Mouse (Mus musculus): ENCODE measurements around the gene Bcl2l15. TPM values are rescaled to one million over a fixed set of nuclear protein-coding genes. Genes with fewer than 3 reads are reported as not detected.

The Bcl2l15 gene
- total RNA-seq (2012; rRNA removed) (not detected in 2 replicates), polyA plus RNA-seq (2012; ENCODE audit: insufficient read depth in 1 of 2, insufficient read length in 2 of 2, low read depth in 1 of 2, low replicate concordance in 2 of 2, missing spikeins in 1 of 2) (under 1 TPM in 1 of 2 experiments, not detected in 1; 0.11 TPM)

- no peaks in the 10 kb centered on the region for H3K79me2 ChIP-seq (ENCODE audit: control insufficient read depth, insufficient read depth, low read length, poor library complexity)
- H3K27ac ChIP-seq (ENCODE audit: control insufficient read depth, low read depth, low read length), result peak within 1 kb of the TSS; percentile 42
- H3K4me1 ChIP-seq (ENCODE audit: control insufficient read depth in 1 of 2, insufficient read depth in 2 of 2, low read length in 2 of 2), result peaks cover 6 to 10% of the 10 kb centered on the region in 2 experiments
- no peaks in the 10 kb centered on the region for H3K9me3 ChIP-seq (replicated peaks; ENCODE audit: insufficient read depth, low read length)
- no peaks in the 10 kb centered on the region for H3K27me3 ChIP-seq (ENCODE audit: control insufficient read depth in 1 of 2, insufficient read depth in 2 of 2, low read length in 2 of 2)
- DNase-seq (ENCODE audit: low read depth, low spot score), result peak; percentile 28
- no peak within 1 kb of the TSS for H3K9ac ChIP-seq (ENCODE audit: control insufficient read depth, low read depth, low read length, poor library complexity, severe bottlenecking)
- peak; percentile 20; the same call in 1 of the 2 replicates for TF ChIP-seq MEF2A (IDR thresholded peaks at IDR 0.05; ENCODE audit: extremely low read depth, insufficient replicate concordance, low read depth, low read length, poor library complexity, severe bottlenecking)
- TF ChIP-seq BHLHE40 (IDR thresholded peaks at IDR 0.05; ENCODE audit: borderline replicate concordance, low read depth, low read length), result no peak
- peak; percentile 76 to 80 for TF ChIP-seq EP300 (IDR thresholded peaks at IDR 0.05; ENCODE audit: low read depth in 1 of 2, low read length in 2 of 2)
- TF ChIP-seq NELFE (IDR thresholded peaks at IDR 0.05; ENCODE audit: low read depth, low read length), result no peak
- no peak for TF ChIP-seq KAT2A (conservative IDR thresholded peaks at IDR 0.05; ENCODE audit: low read depth, low read length)
- peak; percentile 75 for TF ChIP-seq GATA1 (IDR thresholded peaks at IDR 0.05; ENCODE audit: low read depth, low read length)
- peak; percentile 65; the same call in 1 of the 2 replicates for TF ChIP-seq TCF12 (IDR thresholded peaks at IDR 0.05; ENCODE audit: low read depth, low read length)
- TF ChIP-seq TAL1 (IDR thresholded peaks at IDR 0.05; ENCODE audit: low read length), result no peak
- no peak for TF ChIP-seq USF1 (IDR thresholded peaks at IDR 0.05; ENCODE audit: low read depth, low read length)
- H3K4me3 ChIP-seq (ENCODE audit: control insufficient read depth in 1 of 2, insufficient read depth in 1 of 2, low read depth in 2 of 2, low read length in 2 of 2), result no peak within 1 kb of the TSS
- peaks cover 0 to 15% of the 10 kb centered on the region in 2 experiments; a peak in 2 of 4 replicates for H3K36me3 ChIP-seq (ENCODE audit: control insufficient read depth in 1 of 2, insufficient read depth in 2 of 2, low read length in 2 of 2)
Observed at GRCm38 (mm10) chr3:103832426-103832825, at the start of gene Bcl2l15. Bcl2l15 (plus strand) TSS chr3:103832601.

DNA sequence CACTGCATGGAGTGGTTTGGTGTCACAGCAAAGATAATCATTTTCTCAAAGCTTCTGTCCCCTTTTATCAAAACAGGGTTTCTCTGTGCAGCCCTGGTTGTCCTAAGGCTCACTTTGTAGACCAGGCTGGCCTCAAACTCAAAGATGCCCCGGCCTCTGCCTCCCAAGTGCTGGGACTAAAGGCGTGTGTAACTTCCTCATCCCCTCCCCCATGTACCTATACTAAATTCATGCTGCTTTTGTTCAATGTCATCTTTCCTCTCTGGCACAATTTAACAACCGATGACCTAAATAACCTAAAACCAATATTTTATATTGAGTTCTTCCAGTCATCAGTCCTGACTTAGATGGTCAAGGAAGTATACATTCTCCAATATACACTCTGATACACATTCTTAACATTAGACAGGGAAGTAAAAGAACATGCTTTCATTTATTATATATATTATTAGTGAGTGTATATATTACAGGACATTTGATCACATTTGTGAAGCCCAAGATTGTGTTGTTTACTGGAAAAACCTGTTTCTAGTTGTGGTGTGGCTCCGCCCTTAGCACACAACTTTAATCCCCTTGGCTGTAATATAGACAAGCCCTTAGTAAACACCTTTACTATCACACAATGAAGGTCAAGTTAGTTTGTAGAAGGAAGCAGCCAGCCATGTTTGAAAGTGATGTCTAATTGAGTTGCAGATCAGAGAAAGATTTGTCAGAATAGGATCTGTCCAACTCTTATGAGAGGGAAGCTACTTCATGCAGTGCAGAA, 49.4 kb upstream of the Bcl2l15 start:
- Histone ChIP-seq H3K79me2 (ENCODE audit: control insufficient read depth, insufficient read depth, low read length, poor library complexity) (peaks cover 62% of the 10 kb centered on the region), H3K27ac (ENCODE audit: control insufficient read depth, low read depth, low read length) (no peak overlapping the region), H3K4me3 (ENCODE audit: control insufficient read depth in 1 of 2, insufficient read depth in 1 of 2, low read depth in 2 of 2, low read length in 2 of 2) (no peak overlapping the region), H3K27me3 (ENCODE audit: control insufficient read depth in 1 of 2, insufficient read depth in 2 of 2, low read length in 2 of 2) (no peaks in the 10 kb centered on the region), H3K9ac (ENCODE audit: control insufficient read depth, low read depth, low read length, poor library complexity, severe bottlenecking) (no peak overlapping the region), H3K36me3 (ENCODE audit: control insufficient read depth in 1 of 2, insufficient read depth in 2 of 2, low read length in 2 of 2) (peaks cover 0 to 17% of the 10 kb centered on the region in 2 experiments; a peak in 2 of 4 replicates), H3K9me3 (replicated peaks; ENCODE audit: insufficient read depth, low read length) (no peaks in the 10 kb centered on the region), H3K4me1 (ENCODE audit: control insufficient read depth in 1 of 2, insufficient read depth in 2 of 2, low read length in 2 of 2) (peaks cover 0 to 3% of the 10 kb centered on the region in 2 experiments)
- peak; percentile 48 for DNase-seq (ENCODE audit: low read depth, low spot score)
- no peak for TF ChIP-seq CTCF (IDR thresholded peaks at IDR 0.05 in 2 of 3, conservative IDR thresholded peaks at IDR 0.05 in 1 of 3; ENCODE audit: control insufficient read depth in 1 of 3, insufficient read depth in 1 of 3, low read depth in 2 of 3, low read length in 3 of 3, poor library complexity in 1 of 3, severe bottlenecking in 1 of 3)
- no peak for TF ChIP-seq USF2 (IDR thresholded peaks at IDR 0.05; ENCODE audit: borderline replicate concordance in 1 of 2, insufficient read depth in 1 of 2, low read depth in 1 of 2, low read length in 2 of 2)
- no peak for TF ChIP-seq TAL1 (IDR thresholded peaks at IDR 0.05; ENCODE audit: low read length)
- TF ChIP-seq SIN3A (IDR thresholded peaks at IDR 0.05; ENCODE audit: low read length), result no peak; the same call in 1 of the 2 replicates
- no peak for TF ChIP-seq KAT2A (conservative IDR thresholded peaks at IDR 0.05; ENCODE audit: low read depth, low read length)
- no peak for TF ChIP-seq JUND (IDR thresholded peaks at IDR 0.05; ENCODE audit: low read depth, low read length)
- TF ChIP-seq MYC (IDR thresholded peaks at IDR 0.05; ENCODE audit: low read depth, low read length), result no peak
